Mouse (Mus musculus): ENCODE measurements around the gene Mrpl50.
"Not testable (repeated sequence)": the region's sequence is repeated elsewhere in the genome, so short reads cannot be mapped to it uniquely, and the experiment has no call there.

DNA sequence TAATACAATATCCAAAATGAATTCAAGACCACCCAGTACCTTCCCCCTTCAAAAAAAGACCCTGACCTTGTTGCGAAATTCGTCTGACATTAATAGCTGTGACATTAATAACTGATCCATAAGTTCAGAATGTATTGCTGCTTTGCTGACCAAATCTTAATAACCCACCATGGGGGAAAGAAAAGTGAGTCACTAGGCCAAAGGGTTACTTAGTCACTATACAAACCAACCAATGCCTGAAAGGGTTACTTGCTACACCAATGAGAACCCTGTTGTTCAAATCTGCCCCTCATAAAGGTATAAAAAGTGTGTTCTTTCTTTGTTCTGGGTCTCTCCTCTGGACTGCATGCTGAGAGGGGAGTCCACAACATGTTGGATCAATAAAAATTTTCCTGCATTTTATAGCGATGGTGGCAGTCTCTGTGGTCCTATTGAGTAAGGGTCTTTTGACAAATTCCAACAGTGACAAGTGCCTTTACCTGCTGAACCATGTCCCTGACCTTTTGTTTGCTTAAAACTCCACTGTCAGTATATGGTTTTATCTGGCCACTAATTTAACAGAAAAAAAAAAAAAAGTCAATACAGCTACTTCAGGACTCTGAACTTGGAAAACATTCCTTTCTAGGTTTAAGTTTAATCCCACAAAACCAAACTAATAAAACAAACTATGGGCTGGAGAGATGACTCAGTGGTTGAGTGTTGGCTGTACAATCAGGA is 34.8 kb downstream of the Mrpl50 start:
- not testable (repeated sequence) for TF ChIP-seq POLR2A (IDR thresholded peaks at IDR 0.05; ENCODE audit: control insufficient read depth in 1 of 2, insufficient read depth in 1 of 2, low read depth in 1 of 2, low read length in 2 of 2, poor library complexity in 1 of 2); GATA1 (IDR thresholded peaks at IDR 0.05; ENCODE audit: low read depth, low read length); NELFE (IDR thresholded peaks at IDR 0.05; ENCODE audit: low read depth, low read length); NRF1 (IDR thresholded peaks at IDR 0.05; ENCODE audit: insufficient read depth, low read depth, low read length, poor library complexity, severe bottlenecking); E2F4 (IDR thresholded peaks at IDR 0.05; ENCODE audit: borderline replicate concordance, low read depth, low read length)

All from MEL (cell line).